Mouse (Mus musculus) megakaryocyte progenitor cell, adult 5-6 weeks (primary cell): ENCODE results near the gene Atp5b. TPM values are rescaled to one million over a fixed set of nuclear protein-coding genes. Genes with fewer than 3 reads are reported as not detected.

Source experiments
- ATAC-seq: replicated peaks from 2 replicates; pipeline ENCODE4 v1.8.0; 2016; ENCODE audit warnings: mild to moderate bottlenecking, moderate TSS enrichment, inconsistent platforms; ENCODE audit not compliant: poor library complexity
- total RNA-seq, 2 experiments: library from RNA; stranded (forward) in 1 of 2; stranded (reverse) in 1 of 2; fragments of 157-497, 149-512 nt in 1 of 2; fragments of 200-1000 nt in 1 of 2; gene quantifications; 2 replicates each; pipeline versions ENCODE4 v1.2.3 to v1.2.4; 2015 to 2017

Atp5b gene
- total RNA-seq, 2 experiments from 2014 or later = 1,583 to 2,700 TPM

DNA sequence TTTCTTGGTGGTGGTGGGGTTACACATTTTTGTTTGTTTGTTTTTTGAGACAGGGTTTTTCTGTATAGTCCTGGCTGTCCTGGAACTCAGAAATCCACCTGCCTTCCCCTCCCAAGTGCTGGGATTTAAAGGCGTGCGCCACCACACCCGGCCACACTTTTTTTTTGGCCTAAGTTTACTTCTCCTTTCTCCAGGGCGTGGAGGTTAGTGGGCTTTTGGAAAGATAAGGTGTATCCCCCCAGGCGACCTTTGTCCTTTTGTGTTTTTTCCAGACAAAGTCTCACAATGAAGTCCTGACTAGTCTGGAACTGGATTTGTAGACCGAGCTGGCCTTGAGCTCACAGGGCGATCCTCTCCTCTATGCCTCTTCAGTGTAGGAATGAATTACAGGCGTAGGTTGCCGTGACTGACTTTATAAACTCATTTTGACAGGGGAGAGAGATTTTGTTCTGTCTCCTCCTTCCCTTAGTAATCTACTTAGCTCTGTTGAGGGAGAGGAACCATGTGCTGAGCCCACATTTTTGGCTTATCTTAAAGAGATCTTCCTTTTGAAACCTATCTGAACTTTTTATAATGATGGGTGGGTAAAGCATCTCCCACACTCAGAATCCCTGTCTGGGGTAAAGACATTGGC, 12.0 kb downstream of the Atp5b start:
- no peak for ATAC-seq

DNA sequence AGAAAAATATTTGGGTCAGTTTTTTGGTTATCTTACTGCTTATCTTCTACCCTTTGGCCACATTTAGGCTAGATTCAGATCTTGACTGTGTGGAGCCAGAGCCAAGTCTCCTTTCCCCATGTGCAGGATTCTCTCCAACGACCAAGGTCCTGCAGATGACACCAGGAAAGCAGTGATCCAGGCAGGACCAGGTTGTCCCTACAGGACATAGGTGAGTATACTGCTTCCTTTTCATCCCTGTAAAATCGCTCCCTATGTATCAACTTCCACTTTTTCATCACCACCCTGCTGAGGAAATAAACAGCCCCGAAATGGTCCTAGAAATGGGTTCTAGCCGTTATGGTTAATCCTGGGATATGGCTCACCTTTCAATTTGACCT, 13.2 kb downstream of the Atp5b start:
- ATAC-seq = no peak

DNA sequence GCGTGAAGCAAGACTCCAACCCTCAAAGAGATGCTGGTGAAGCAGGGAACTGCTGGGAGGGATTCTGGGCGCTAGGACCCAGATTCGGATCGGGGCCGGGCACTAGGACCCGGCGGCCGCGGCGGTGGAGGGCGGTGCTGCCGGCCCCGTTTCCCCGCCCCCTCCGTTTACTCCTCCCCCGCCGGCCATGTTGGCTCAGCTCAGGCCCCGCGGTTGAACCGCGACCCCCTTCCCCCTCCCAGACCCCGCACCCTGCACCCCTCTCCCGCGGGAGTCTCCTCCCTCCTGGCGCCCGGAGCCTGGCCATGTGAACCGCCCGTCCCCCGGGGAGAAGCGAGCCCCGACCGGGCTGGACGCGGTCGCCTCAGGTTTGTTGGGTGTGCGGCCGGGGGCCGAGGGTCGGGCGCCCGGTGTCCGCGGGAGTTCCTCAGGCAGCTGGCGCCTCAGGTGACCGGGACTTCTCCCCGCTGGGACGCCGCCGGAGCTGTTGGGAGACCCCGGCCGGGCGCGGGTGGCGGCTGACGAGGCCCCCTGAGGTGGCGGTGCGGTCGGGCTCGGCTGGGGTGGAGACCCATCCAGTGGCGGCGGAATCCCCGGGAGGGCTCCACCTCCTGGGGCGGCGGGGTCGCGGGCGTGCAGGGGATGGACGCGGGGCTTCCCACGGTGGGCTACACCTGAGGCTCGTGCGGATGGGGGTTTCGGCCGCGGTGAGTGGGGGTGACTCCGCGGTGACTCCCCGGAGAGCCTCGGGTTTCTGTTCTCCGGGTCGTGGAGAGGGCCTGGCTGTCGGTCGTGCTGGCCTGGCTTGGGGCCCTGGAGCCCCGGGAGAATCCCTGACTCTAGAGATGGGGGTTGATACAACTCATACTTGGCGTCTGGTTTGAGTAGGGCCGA, 13.9 kb downstream of the Atp5b start:
- ATAC-seq = peak; percentile 49

DNA sequence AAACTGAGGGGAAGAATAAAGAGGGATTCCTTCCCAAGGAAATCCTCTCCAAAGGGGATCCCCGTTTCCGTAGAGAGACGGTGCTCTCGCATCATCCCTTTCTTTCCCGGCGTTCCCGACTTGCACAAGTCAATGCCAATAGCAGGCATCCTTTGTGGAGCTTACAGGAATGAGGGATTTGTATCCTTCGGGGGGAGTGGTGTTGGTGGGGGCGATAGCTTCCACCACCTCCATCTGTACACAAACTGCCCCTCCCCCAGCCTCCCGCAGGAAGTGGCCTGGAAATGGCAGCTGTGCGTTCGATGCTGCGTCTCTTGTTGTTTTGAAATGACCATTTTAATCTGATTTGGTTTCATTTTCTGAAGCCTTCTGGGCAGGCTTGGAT, 14.5 kb downstream of the Atp5b start:
- no peak for ATAC-seq

DNA sequence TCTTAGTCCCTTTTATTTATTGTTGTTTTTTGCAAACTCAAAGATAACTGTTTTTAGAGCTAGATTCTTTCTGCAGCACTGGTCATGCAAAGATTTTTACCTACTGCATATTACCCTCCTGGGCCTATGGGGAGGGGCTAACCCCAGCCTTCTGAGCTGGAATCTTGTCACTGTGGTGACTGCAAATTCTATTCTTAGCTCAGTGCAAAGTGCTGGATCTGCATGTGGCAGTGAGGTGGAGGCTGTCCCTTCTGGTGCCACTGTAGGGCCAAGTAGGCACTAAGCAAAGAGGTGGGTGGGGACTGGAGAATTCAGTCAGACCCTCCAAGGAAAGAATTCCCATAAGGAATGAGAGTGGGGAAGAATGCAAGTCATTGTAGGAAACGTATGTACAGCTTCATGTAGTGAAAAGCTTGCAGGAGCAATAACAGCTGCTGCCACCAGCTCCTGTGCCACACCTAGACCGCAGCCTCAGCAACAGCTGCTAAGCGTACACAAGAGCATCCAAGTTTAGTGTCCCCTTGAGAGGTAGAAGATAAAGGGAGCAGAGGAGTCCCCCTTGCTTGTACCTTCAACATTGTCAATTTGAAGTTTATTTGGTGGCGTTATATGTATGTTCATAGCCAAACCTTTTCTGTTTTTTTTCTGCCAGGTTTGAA, 27.2 kb downstream of the Atp5b start:
- ATAC-seq = no peak

DNA sequence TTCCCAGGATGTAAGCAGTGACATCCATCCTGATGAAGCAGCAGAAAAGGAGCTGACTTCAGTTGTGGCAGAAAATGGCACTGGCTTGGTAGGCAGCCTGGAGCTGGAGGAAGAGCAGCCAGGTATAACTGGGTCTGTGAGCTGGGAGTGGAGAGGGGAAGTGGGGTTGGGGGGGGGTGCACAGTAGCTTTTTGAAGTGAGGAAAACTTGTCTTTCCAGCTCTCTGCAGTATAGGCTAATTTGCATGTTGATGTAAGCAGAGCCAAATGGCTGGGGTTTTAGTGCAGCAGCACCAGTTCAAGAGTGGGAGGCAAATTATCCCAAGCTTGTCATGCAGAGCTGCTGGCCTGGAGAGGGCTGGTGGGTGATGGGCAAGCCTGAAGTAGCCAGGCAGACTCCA, 28.2 kb downstream of the Atp5b start:
- no peak for ATAC-seq

DNA sequence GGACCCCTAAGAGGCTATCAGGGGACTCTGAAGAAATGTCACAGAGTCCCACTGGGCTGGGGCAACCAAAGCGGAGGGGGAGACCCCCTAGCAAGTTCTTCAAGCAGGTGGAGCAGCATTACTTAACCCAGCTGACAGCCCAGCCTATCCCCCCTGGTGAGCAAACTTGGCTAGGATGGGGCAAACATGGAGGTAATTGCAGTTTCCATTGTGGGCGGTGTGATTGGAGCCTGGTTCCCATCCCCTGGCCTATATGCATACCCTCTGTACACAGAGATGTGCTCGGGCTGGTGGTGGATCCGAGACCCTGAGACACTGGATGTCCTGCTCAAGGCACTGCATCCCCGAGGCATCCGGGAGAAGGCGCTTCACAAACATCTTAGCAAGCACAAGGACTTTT, 40.8 kb downstream of the Atp5b start:
- no peak for ATAC-seq

DNA sequence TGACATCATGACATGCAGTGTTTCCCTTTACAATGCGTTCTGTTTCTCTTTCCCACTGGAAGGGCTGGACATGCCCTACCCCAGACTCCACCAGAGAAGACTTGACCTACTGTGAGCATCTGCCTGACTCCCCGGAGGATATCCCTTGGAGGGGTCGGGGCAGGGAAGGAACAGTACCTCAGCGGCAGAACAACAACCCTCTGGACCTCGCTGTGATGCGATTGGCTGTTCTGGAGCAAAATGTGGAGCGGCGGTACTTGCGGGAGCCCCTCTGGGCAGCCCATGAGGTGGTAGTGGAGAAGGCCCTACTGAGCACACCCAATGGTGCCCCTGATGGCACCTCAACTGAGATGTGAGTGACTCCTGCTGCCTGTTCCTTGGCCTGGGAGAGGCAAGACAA, 41.8 kb downstream of the Atp5b start:
- no peak for ATAC-seq

DNA sequence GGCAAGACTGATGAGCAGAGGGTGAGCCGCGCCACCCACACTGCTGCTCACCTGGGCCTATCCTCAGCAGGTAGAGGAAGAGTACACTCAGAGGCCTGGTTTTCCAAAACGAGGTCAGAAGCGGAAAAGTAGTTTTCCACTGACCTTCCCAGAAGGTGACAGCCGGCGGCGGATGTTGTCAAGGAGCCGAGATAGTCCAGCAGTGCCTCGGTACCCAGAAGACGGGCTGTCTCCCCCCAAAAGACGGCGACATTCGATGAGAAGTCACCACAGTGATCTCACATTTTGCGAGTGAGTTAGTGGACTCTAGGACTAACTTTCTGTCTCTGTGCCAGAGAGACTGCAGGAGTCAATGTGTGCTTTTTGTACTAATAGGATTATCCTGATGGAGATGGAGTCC, 42.9 kb downstream of the Atp5b start:
- no peak for ATAC-seq

DNA sequence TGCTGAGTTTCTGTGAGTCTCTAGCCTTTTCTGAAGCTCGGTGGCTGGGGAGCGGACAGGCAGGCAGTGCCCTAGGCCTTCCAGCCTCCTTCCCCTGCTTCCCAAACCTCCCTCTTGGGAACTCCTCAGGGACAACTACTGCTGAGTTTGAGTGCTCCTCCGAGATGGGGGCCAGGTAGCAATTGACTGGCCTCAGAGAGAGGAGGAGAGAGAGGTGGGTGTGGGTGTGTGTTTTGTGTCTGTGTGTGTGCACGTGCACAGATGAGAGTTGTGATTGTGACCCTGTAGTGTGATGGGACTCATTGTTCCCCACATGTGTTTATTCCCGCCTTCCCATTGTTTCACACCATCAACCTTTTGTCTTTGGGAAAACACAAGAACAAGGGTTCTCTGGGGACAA, 44.4 kb downstream of the Atp5b start:
- no peak for ATAC-seq

DNA sequence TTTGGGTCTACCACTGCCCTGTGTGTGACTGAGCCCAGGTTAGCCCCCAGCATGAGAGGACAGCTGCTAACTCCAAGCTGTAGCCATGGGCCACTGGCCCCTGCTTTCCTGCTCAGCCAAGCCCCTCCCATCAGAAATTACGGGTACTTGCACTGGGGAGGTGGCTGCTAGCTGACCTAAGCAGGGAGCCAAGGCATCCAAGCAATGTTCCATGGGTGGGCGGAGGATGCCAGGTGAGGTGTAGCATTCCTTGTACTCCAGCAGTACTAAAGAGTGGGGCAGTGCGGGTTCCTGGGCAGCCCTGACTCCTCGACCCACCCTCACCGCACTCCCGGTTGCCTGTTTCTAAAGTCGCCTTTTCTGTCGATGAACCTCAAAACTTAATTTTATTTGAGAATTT, 45.1 kb downstream of the Atp5b start:
- no peak for ATAC-seq

DNA sequence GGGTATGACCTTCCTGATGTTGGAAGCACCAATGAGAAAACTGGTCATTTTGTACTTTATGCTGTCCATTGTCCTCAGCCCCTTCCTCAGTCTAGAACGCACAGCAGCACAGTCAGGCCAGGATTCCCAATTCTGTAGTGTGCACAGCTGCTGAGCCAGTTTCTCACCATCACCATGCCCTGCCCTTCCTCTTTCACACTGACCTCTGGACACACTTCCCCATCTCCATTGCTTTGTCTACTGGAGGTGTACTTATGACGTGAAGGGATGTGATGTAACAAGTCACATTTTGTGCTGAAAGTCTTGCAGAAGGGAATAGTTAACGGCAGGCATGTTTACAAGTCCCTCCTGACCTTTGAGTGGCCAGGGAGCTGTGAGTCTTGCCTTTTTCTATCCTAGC, 48.2 kb downstream of the Atp5b start:
- ATAC-seq = peak; percentile 95

DNA sequence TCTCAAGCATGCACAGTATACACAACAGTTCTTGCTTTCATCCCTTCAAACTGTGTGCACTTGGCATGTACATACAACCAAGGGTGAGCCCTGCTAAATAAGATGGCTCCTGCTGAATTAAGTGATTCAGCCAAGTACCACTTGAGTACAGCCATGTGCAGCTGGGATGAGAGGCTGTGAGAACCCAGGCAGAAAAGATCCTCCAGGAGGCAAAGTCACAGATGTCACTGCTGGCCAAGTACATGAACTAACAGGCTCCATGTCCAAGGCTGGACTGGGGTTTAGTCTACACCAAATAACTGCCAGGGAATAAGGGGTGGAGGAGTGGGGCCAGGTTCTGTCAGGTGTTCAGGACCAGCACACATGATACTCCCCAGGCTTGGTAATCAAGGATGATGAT, 48.7 kb downstream of the Atp5b start:
- ATAC-seq = no peak

DNA sequence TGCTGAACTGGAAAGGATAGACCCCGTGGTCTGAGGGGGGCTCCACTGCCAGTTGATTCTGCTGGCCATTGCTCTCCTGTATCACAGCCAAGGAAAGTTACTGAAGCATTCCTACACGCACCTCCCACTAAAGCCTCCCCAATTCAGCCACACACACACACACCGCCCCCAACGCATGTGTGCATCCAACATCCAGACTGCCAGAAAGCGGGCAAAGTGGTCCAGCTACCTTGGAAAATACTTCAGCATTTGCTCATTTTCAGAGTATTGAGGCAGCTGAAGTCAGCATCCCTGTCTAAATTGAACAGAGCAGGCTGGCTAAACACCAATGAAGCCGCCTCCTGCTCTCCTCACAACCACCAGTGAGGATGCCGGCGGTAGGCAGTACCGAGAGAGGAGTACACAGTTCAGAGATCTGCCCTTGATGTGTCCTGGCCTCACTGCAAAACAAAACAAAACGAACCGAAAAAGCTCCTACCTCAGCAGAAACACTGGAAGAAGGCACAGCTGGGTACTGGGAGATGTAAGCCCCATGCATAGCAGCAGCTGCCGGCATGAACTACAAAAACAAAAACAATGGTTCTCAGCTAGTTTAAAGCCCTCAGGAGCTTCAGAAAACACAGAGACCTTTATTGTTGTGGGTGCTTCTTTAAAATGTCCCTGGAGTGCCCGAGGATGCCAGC, 50.7 kb downstream of the Atp5b start:
- no peak for ATAC-seq

DNA sequence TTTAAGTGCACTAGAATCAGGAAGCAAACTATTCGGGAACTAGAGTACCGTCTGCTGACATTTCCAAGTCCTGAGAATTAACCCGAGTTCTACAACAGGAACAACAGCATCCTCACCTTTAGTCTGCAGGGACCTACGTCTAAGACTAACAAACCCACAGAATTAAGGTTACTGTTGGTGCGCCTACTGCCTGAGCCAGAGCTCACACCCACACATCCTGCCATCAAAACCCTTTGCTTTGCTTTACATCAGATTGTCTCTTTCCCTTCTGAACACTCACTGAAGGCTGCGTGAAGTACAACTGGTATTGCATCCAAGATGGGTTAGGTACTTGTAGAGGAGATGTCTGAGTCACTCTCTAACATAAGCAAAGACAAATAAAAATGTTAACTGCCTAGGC, 52.3 kb downstream of the Atp5b start:
- ATAC-seq = no peak

Other genes starting within 250 kb of the Atp5b start
- gene Rdh19, start 233.3 kb upstream of the Atp5b start, total RNA-seq (2015) = not detected in 2 replicates
- not detected in 2 replicates for gene Rdh19, start 233.3 kb upstream of the Atp5b start, total RNA-seq (2017)
- gene Rdh16f2, start 216.8 kb upstream of the Atp5b start, total RNA-seq (2015) = not detected in 2 replicates
- gene Rdh16f2, start 216.8 kb upstream of the Atp5b start, total RNA-seq (2017) = not detected in 2 replicates
- gene Rdh7, start 194.5 kb upstream of the Atp5b start, total RNA-seq (2015) = not detected in 2 replicates
- gene Rdh7, start 194.5 kb upstream of the Atp5b start, total RNA-seq (2017) = not detected in 2 replicates
- not detected in 2 replicates for gene Sdr9c7, start 184.8 kb upstream of the Atp5b start, total RNA-seq (2015)
- gene Sdr9c7, start 184.8 kb upstream of the Atp5b start, total RNA-seq (2017) = not detected in 2 replicates
- not detected in 2 replicates for gene Hsd17b6, start 75.7 kb upstream of the Atp5b start, total RNA-seq (2015)
- gene Hsd17b6, start 75.7 kb upstream of the Atp5b start, total RNA-seq (2017) = not detected in 2 replicates
- gene Prim1, start 68.1 kb upstream of the Atp5b start, total RNA-seq (2015) = 109 and 117 TPM in 2 replicates
- 116 and 131 TPM in 2 replicates for gene Prim1, start 68.1 kb upstream of the Atp5b start, total RNA-seq (2017)
- gene Naca, start 47.7 kb upstream of the Atp5b start, total RNA-seq (2015) = 1,210 and 1,292 TPM in 2 replicates
- gene Naca, start 47.7 kb upstream of the Atp5b start, total RNA-seq (2017) = 2,424 and 2,528 TPM in 2 replicates
- gene Ptges3, start 24.3 kb upstream of the Atp5b start, total RNA-seq (2015) = 247 and 270 TPM in 2 replicates
- 310 and 351 TPM in 2 replicates for gene Ptges3, start 24.3 kb upstream of the Atp5b start, total RNA-seq (2017)
- 35.5 and 40.3 TPM in 2 replicates for gene Baz2a, start 8.3 kb downstream of the Atp5b start, total RNA-seq (2015)
- gene Baz2a, start 8.3 kb downstream of the Atp5b start, total RNA-seq (2017) = 13.2 and 15.0 TPM in 2 replicates
- 9.3 and 13.7 TPM in 2 replicates for gene Rbms2, start 97.0 kb downstream of the Atp5b start, total RNA-seq (2015)
- 2.5 and 7.2 TPM in 2 replicates for gene Rbms2, start 97.0 kb downstream of the Atp5b start, total RNA-seq (2017)
- 1.2 and 1.4 TPM in 2 replicates for gene Gls2, start 111.2 kb downstream of the Atp5b start, total RNA-seq (2015)
- gene Gls2, start 111.2 kb downstream of the Atp5b start, total RNA-seq (2017) = 0.67 and 3.6 TPM in 2 replicates
- 16.1 and 20.4 TPM in 2 replicates for gene Spryd4, start 128.5 kb downstream of the Atp5b start, total RNA-seq (2015)
- gene Spryd4, start 128.5 kb downstream of the Atp5b start, total RNA-seq (2017) = 15.6 and 20.0 TPM in 2 replicates
- 0.22 and 0.32 TPM in 2 replicates for gene Mip, start 142.6 kb downstream of the Atp5b start, total RNA-seq (2015)
- gene Mip, start 142.6 kb downstream of the Atp5b start, total RNA-seq (2017) = 0.10 and 0.29 TPM in 2 replicates
- 23.7 and 33.8 TPM in 2 replicates for gene Timeless, start 148.8 kb downstream of the Atp5b start, total RNA-seq (2015)
- gene Timeless, start 148.8 kb downstream of the Atp5b start, total RNA-seq (2017) = 70.4 and 86.5 TPM in 2 replicates
- gene Apon, start 170.8 kb downstream of the Atp5b start, total RNA-seq (2015) = 0.10 TPM in 1 of 2 replicates, not detected in the other
- 0.08 and 0.20 TPM in 2 replicates for gene Apon, start 170.8 kb downstream of the Atp5b start, total RNA-seq (2017)
- gene Apof, start 185.4 kb downstream of the Atp5b start, total RNA-seq (2015) = not detected in 2 replicates
- not detected in 2 replicates for gene Apof, start 185.4 kb downstream of the Atp5b start, total RNA-seq (2017)
- 9.6 and 9.8 TPM in 2 replicates for gene Stat2, start 187.3 kb downstream of the Atp5b start, total RNA-seq (2015)
- 6.8 and 8.6 TPM in 2 replicates for gene Stat2, start 187.3 kb downstream of the Atp5b start, total RNA-seq (2017)
- gene Il23a, start 215.5 kb downstream of the Atp5b start, total RNA-seq (2015) = 0.22 and 0.27 TPM in 2 replicates
- 0.25 TPM in 1 of 2 replicates, not detected in the other for gene Il23a, start 215.5 kb downstream of the Atp5b start, total RNA-seq (2017)
- gene Pan2, start 220.1 kb downstream of the Atp5b start, total RNA-seq (2015) = 16.4 and 17.4 TPM in 2 replicates
- gene Pan2, start 220.1 kb downstream of the Atp5b start, total RNA-seq (2017) = 12.1 and 12.2 TPM in 2 replicates
- 151 and 152 TPM in 2 replicates for gene Cnpy2, start 239.2 kb downstream of the Atp5b start, total RNA-seq (2015)
- gene Cnpy2, start 239.2 kb downstream of the Atp5b start, total RNA-seq (2017) = 132 and 144 TPM in 2 replicates